Mouse (Mus musculus) olfactory bulb, adult 2 months (tissue): ENCODE measurements at regions not wholly inside any gene's neighbourhood (a gene's known extent, or its start where the extent isn't known, plus 50 kb on each side); places are given as distances from the start of the nearest gene placed in this dataset.

Source experiments
- H3K27ac ChIP-seq: fragments of 200-500 bp; 2 replicates; pipeline ENCODE4 v1.5.1; 2012; ENCODE audit warnings: low read depth, low read length; ENCODE audit not compliant: insufficient read depth
- H3K4me1 ChIP-seq: fragments of 200-500 bp; 2 replicates; pipeline ENCODE4 v1.6.1; 2012; ENCODE audit warnings: low read length; ENCODE audit not compliant: control insufficient read depth, insufficient read depth
- H3K4me3 ChIP-seq: fragments of 200-500 bp; 2 replicates; pipeline ENCODE4 v1.5.1; 2012; ENCODE audit warnings: mild to moderate bottlenecking, low read depth, low read length, moderate library complexity; ENCODE audit not compliant: insufficient read depth
- CTCF ChIP-seq: fragments of 200-500 bp; IDR thresholded peaks from 2 replicates; pipeline ENCODE4 v1.5.1; 2012; ENCODE audit warnings: low read depth, mild to moderate bottlenecking, low read length, moderate library complexity; ENCODE audit not compliant: insufficient read depth
- POLR2A ChIP-seq: fragments of 200-500 bp; IDR thresholded peaks from 2 replicates; pipeline ENCODE4 v1.6.1; 2012; ENCODE audit warnings: mild to moderate bottlenecking, low read depth, low read length, moderate library complexity; ENCODE audit not compliant: insufficient read depth
- WGBS: fragments of 180-500 bp; shearing (Covaris S2); methylation state at CpG from one replicate; pipeline ENCODE4 v1.1.7; 2018; 5-methylcytosine and 5-hydroxymethylcytosine counted together

- WGBS, result 67% methylated on average over 6 of the region's 6 CpGs
- no peak for TF ChIP-seq CTCF
- TF ChIP-seq POLR2A, result no peak
Observed at GRCm38 (mm10) chr12:107708812-107709211, 220.4 kb downstream of the 3110018I06Rik start.

DNA sequence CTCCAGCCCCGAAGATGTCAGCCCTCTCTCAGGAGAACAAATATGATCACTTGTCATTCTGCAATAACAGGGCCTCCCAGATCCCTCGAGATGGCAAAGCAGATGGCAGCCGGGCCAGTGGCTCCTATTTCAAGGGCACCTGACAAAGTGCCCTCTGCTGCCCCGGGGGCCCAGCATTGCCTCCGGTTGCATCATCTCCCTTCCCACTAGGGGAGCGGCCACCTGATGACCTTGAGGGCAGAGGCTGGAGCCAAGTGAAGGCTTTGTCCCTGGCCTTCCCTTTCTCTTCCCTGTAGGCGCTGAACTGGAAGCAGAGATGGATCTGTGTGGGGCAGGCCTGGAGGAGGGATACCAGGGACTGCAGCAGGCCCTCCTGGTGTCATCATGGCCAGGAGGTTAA, 222.6 kb downstream of the 3110018I06Rik start:
- 80% methylated on average over 7 of the region's 7 CpGs for WGBS
- Histone ChIP-seq H3K4me1 (peaks cover 13% of the 10 kb centered on the region), H3K27ac (no peak overlapping the region), H3K4me3 (no peak overlapping the region)
- no peak for TF ChIP-seq POLR2A
- no peak for TF ChIP-seq CTCF

More at GRCm38 (mm10) chr12:107708812-107709211, 220.4 kb downstream of the 3110018I06Rik start:
- H3K4me1 ChIP-seq, result peaks cover 12% of the 10 kb centered on the region
- no peak overlapping the region for H3K4me3 ChIP-seq
- H3K27ac ChIP-seq, result no peak overlapping the region

GRCm38 (mm10) chr12:107711675-107712074, 223.2 kb downstream of the 3110018I06Rik start:
- WGBS, result 78% methylated on average over 3 of the region's 3 CpGs
- TF ChIP-seq CTCF (no peak), POLR2A (no peak)
- Histone ChIP-seq H3K27ac (no peak overlapping the region), H3K4me1 (peaks cover 13% of the 10 kb centered on the region), H3K4me3 (no peak overlapping the region)

- no peak overlapping the region for H3K4me3 ChIP-seq
- 36% methylated on average over 14 of the region's 14 CpGs for WGBS
- H3K27ac ChIP-seq, result no peak overlapping the region
- H3K4me1 ChIP-seq, result peaks cover 13% of the 10 kb centered on the region
- TF ChIP-seq POLR2A (no peak), CTCF (no peak)
Observed at GRCm38 (mm10) chr12:107713191-107713590, 224.8 kb downstream of the 3110018I06Rik start.

DNA sequence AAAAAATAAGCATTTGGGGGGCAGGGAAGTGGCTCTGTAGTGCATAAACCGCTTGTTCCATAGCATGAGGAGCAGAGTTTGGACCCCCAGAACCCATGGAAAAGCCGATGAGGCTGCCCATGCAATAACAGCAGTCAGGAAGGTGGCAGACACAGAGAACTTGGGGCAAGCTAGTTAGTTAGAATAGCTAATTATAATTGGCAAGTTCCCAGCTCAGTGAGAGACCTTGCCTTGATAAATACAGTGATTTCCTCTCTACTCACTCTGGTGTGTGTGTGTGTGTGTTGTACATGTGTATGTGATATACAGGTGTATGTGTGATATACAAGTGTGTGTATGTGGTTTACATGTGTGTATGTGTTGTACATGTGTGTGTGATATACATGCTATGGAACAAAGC, 226.4 kb downstream of the 3110018I06Rik start:
- H3K27ac ChIP-seq, result no peak overlapping the region
- H3K4me3 ChIP-seq, result no peak overlapping the region
- H3K4me1 ChIP-seq, result peaks cover 9% of the 10 kb centered on the region
- 79% methylated on average over 2 of the region's 2 CpGs for WGBS
- TF ChIP-seq POLR2A (no peak), CTCF (no peak)

GRCm38 (mm10) chr12:107715871-107716270, 227.4 kb downstream of the 3110018I06Rik start:
- Histone ChIP-seq H3K4me1 (peaks cover 9% of the 10 kb centered on the region), H3K27ac (no peak overlapping the region), H3K4me3 (no peak overlapping the region)
- TF ChIP-seq CTCF, result no peak
- no peak for TF ChIP-seq POLR2A
- 52% methylated on average over 6 of the region's 6 CpGs for WGBS

- 87% methylated on average over 6 of the region's 6 CpGs for WGBS
Observed at GRCm38 (mm10) chr12:107720941-107721340, 232.5 kb downstream of the 3110018I06Rik start.

GRCm38 (mm10) chr12:107723062-107723859, 234.8 kb downstream of the 3110018I06Rik start:
- 86% methylated on average over 9 of the region's 9 CpGs for WGBS
- no peak overlapping the region for H3K27ac ChIP-seq
- TF ChIP-seq POLR2A, result no peak
- no peak for TF ChIP-seq CTCF
- H3K4me1 ChIP-seq, result peaks cover 9% of the 10 kb centered on the region
- H3K4me3 ChIP-seq, result no peak overlapping the region

More at GRCm38 (mm10) chr12:107720941-107721340, 232.5 kb downstream of the 3110018I06Rik start:
- Histone ChIP-seq H3K4me1 (peaks cover 9% of the 10 kb centered on the region), H3K27ac (no peak overlapping the region), H3K4me3 (no peak overlapping the region)
- TF ChIP-seq POLR2A, result no peak
- TF ChIP-seq CTCF, result no peak

DNA sequence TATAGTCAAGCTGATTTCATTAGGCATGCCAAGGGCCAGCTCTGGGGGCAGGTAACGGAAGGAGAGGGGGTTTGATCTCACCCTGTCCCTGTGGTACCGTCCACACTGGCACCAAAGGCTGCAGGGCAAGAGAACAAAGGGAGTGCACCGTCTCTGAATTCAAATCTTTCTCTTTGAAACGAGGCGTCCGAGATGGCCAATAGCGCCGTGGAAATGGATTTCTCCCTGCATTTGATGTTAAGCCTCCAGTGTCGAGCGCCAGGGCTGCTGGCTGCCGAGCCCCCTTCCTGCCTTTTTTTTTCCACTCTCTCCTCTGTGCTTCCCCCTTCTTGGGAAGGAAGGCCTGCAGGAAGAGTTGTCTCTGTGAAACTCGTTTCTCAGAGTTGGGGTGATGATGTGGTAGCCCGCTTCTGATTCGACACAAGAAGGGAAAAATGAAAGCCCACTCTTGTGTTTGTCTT, 235.5 kb downstream of the 3110018I06Rik start:
- TF ChIP-seq CTCF, result no peak
- WGBS, result 73% methylated on average over 14 of the region's 14 CpGs
- Histone ChIP-seq H3K4me1 (peaks cover 13% of the 10 kb centered on the region), H3K4me3 (no peak overlapping the region), H3K27ac (no peak overlapping the region)

- 85% methylated on average over 8 of the region's 8 CpGs for WGBS
- Histone ChIP-seq H3K27ac (no peak overlapping the region), H3K4me1 (peaks cover 13% of the 10 kb centered on the region), H3K4me3 (no peak overlapping the region)
- no peak for TF ChIP-seq CTCF
- no peak for TF ChIP-seq POLR2A
Observed at GRCm38 (mm10) chr12:107724467-107724866, 236.0 kb downstream of the 3110018I06Rik start.
